Mouse (Mus musculus) limb, embryonic 14.5 days (tissue): ENCODE measurements around the gene Vmn1r119. TPM values are rescaled to one million over a fixed set of nuclear protein-coding genes. Genes with fewer than 3 reads are reported as not detected.
"Not testable (repeated sequence)": the region's sequence is repeated elsewhere in the genome, so short reads cannot be mapped to it uniquely, and the experiment has no call there.

Source experiments
- ATAC-seq: fragments of 200-750 bp; cut with Nextera tagmentation; 2 replicates; pipeline ENCODE4 v1.8.0; 2017; ENCODE audit warnings: low read depth, moderate number of reproducible peaks, moderate TSS enrichment; ENCODE audit not compliant: low FRiP score
- DNase-seq: peaks from one replicate; pipeline ENCODE4 v3.0.0-alpha.2; 2015; ENCODE audit warnings: low spot score
- H3K27ac ChIP-seq: fragments of 300-500 bp; sonication (generic); replicated peaks from 2 replicates; pipeline ENCODE4 v1.5.1; 2014; ENCODE audit warnings: low read depth, mild to moderate bottlenecking, low read length, moderate library complexity, mixed read lengths
- H3K27me3 ChIP-seq: fragments of 300-500 bp; sonication (generic); 2 replicates; pipeline ENCODE4 v1.6.1; 2014; ENCODE audit warnings: low read length, mixed read lengths; ENCODE audit not compliant: control insufficient read depth, insufficient read depth
- H3K36me3 ChIP-seq: fragments of 300-500 bp; sonication (generic); 2 replicates; pipeline ENCODE4 v1.6.1; 2014; ENCODE audit warnings: mild to moderate bottlenecking, low read length, moderate library complexity, mixed read lengths; ENCODE audit not compliant: control insufficient read depth, insufficient read depth
- H3K4me1 ChIP-seq: fragments of 300-500 bp; sonication (generic); 2 replicates; pipeline ENCODE4 v1.6.1; 2014; ENCODE audit warnings: antibody characterized with exemption, low read length, mixed read lengths; ENCODE audit not compliant: control insufficient read depth, insufficient read depth
- H3K4me2 ChIP-seq: fragments of 300-500 bp; sonication (generic); replicated peaks from 2 replicates; pipeline ENCODE4 v1.6.1; 2014; ENCODE audit warnings: low read depth, mild to moderate bottlenecking, low read length, moderate library complexity; ENCODE audit not compliant: severe bottlenecking
- H3K4me3 ChIP-seq: fragments of 300-500 bp; sonication (generic); replicated peaks from 2 replicates; pipeline ENCODE4 v1.5.1; 2014; ENCODE audit warnings: low read length
- H3K9ac ChIP-seq: fragments of 300-500 bp; sonication (generic); 2 replicates; pipeline ENCODE4 v1.6.1; 2014; ENCODE audit warnings: mild to moderate bottlenecking, low read depth, low read length, moderate library complexity; ENCODE audit not compliant: severe bottlenecking
- H3K9me3 ChIP-seq: fragments of 300-500 bp; sonication (generic); 2 replicates; pipeline ENCODE4 v1.6.1; 2016; ENCODE audit warnings: low read length; ENCODE audit not compliant: control insufficient read depth
- WGBS: fragments of 180-500 bp; shearing (Covaris S2); extraction: QIAGEN DNeasy Blood & Tissue Kit; methylation state at CpG from one replicate; pipeline ENCODE4 v1.1.7; 2014; 5-methylcytosine and 5-hydroxymethylcytosine counted together
- polyA plus RNA-seq, 2 experiments: library from polyadenylated mRNA; depleted of rRNA in 1 of 2; stranded (reverse) in 1 of 2; unstranded in 1 of 2; fragments of >200 nt; fragmentation: Nextera tagmentation in 1 of 2; extraction: Ambion mirVana in 1 of 2; gene quantifications; 2 replicates each; pipeline versions ENCODE4 v1.2.1 to v1.2.3; 2012 to 2014

Gene Vmn1r119
- polyA plus RNA-seq (2012; rRNA removed) (not detected in 2 replicates), polyA plus RNA-seq (2014; fragmentation: Nextera tagmentation; extraction: Ambion mirVana) (not detected in 2 replicates)

DNA sequence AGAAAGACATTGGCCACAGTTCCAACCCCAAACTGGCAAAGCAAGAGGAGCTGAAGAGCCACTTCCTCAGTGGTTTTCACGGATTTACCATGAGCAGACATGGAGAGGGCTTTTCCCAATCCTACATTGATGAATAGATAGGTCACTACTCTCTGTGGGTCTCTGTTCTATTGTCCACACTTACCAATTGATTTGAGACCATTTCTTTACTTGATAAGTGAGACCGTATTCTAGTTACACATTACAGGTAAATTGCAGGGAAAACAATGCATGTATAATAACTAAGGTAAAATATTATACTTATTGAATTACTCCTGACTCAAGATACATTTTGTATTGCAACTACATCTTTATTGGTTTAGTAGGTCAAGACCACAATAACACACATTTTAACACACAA lies at the start of gene Vmn1r119:
TSS of gene Vmn1r119 (minus strand) at position 101 of the 400 bp plus-strand sequence.
- not testable (repeated sequence) for H3K4me1 ChIP-seq, H3K36me3 ChIP-seq, H3K4me3 ChIP-seq, H3K4me2 ChIP-seq, ATAC-seq, H3K9ac ChIP-seq, H3K9me3 ChIP-seq, H3K27me3 ChIP-seq, H3K27ac ChIP-seq, DNase-seq
- no CpG with 5 or more reads among the region's 2 CpGs for WGBS

DNA sequence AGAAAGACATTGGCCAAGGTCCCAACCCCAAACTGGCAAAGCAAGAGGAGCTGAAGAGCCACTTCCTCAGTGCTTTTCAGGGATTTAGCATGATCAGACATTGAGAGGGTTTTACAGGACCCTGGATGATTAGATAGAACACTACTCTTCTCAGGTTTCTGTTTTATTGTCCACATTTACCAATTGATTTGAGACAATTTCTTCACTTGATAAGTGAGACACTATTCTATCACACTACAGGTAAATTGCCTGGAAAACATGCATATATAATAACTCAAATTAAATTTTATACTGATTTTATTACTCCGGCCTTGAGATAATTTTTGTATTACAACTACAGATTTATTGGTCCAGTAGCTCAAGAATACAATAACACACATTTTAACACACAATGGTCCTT lies 41.4 kb upstream of the Vmn1r119 start, which contains the start of gene Vmn1r120:
TSS of gene Vmn1r120 (minus strand) at position 101 of the 400 bp plus-strand sequence.
- not testable (repeated sequence) for H3K27me3 ChIP-seq, H3K9ac ChIP-seq, ATAC-seq, H3K36me3 ChIP-seq, H3K9me3 ChIP-seq, H3K4me3 ChIP-seq, H3K27ac ChIP-seq, DNase-seq, H3K4me2 ChIP-seq, H3K4me1 ChIP-seq
- WGBS = 92% methylated on average over 1 of the region's 1 CpGs

Other genes with a start within 250 kb of the Vmn1r119 start
- not detected in 2 replicates for gene Vmn1r112, start 241.3 kb downstream of the Vmn1r119 start, polyA plus RNA-seq (2012; rRNA removed)
- gene Vmn1r112, start 241.3 kb downstream of the Vmn1r119 start, polyA plus RNA-seq (2014; fragmentation: Nextera tagmentation; extraction: Ambion mirVana) = not detected in 2 replicates
- not detected in 2 replicates for gene Vmn1r113, start 225.2 kb downstream of the Vmn1r119 start, polyA plus RNA-seq (2012; rRNA removed)
- gene Vmn1r113, start 225.2 kb downstream of the Vmn1r119 start, polyA plus RNA-seq (2014; fragmentation: Nextera tagmentation; extraction: Ambion mirVana) = not detected in 2 replicates
- gene Vmn1r114, start 200.3 kb downstream of the Vmn1r119 start, polyA plus RNA-seq (2012; rRNA removed) = not detected in 2 replicates
- gene Vmn1r114, start 200.3 kb downstream of the Vmn1r119 start, polyA plus RNA-seq (2014; fragmentation: Nextera tagmentation; extraction: Ambion mirVana) = not detected in 2 replicates
- gene Vmn1r115, start 167.5 kb downstream of the Vmn1r119 start, polyA plus RNA-seq (2012; rRNA removed) = not detected in 2 replicates
- gene Vmn1r115, start 167.5 kb downstream of the Vmn1r119 start, polyA plus RNA-seq (2014; fragmentation: Nextera tagmentation; extraction: Ambion mirVana) = not detected in 2 replicates
- not detected in 2 replicates for gene Vmn1r116, start 140.2 kb downstream of the Vmn1r119 start, polyA plus RNA-seq (2012; rRNA removed)
- not detected in 2 replicates for gene Vmn1r116, start 140.2 kb downstream of the Vmn1r119 start, polyA plus RNA-seq (2014; fragmentation: Nextera tagmentation; extraction: Ambion mirVana)
- not detected in 2 replicates for gene Vmn1r117, start 128.3 kb downstream of the Vmn1r119 start, polyA plus RNA-seq (2012; rRNA removed)
- gene Vmn1r117, start 128.3 kb downstream of the Vmn1r119 start, polyA plus RNA-seq (2014; fragmentation: Nextera tagmentation; extraction: Ambion mirVana) = not detected in 2 replicates
- not detected in 2 replicates for gene Vmn1r118, start 100.1 kb downstream of the Vmn1r119 start, polyA plus RNA-seq (2012; rRNA removed)
- not detected in 2 replicates for gene Vmn1r118, start 100.1 kb downstream of the Vmn1r119 start, polyA plus RNA-seq (2014; fragmentation: Nextera tagmentation; extraction: Ambion mirVana)
- not detected in 2 replicates for gene Vmn1r120, start 41.3 kb upstream of the Vmn1r119 start, polyA plus RNA-seq (2012; rRNA removed)
- gene Vmn1r120, start 41.3 kb upstream of the Vmn1r119 start, polyA plus RNA-seq (2014; fragmentation: Nextera tagmentation; extraction: Ambion mirVana) = not detected in 2 replicates
- gene Vmn1r121, start 86.1 kb upstream of the Vmn1r119 start, polyA plus RNA-seq (2012; rRNA removed) = not detected in 2 replicates
- gene Vmn1r121, start 86.1 kb upstream of the Vmn1r119 start, polyA plus RNA-seq (2014; fragmentation: Nextera tagmentation; extraction: Ambion mirVana) = not detected in 2 replicates
- not detected in 2 replicates for gene Vmn1r122, start 121.7 kb upstream of the Vmn1r119 start, polyA plus RNA-seq (2012; rRNA removed)
- gene Vmn1r122, start 121.7 kb upstream of the Vmn1r119 start, polyA plus RNA-seq (2014; fragmentation: Nextera tagmentation; extraction: Ambion mirVana) = not detected in 2 replicates
- gene Vmn1r123, start 149.7 kb upstream of the Vmn1r119 start, polyA plus RNA-seq (2012; rRNA removed) = not detected in 2 replicates
- gene Vmn1r123, start 149.7 kb upstream of the Vmn1r119 start, polyA plus RNA-seq (2014; fragmentation: Nextera tagmentation; extraction: Ambion mirVana) = not detected in 2 replicates
- not detected in 2 replicates for gene Gm5157, start 178.0 kb upstream of the Vmn1r119 start, polyA plus RNA-seq (2012; rRNA removed)
- gene Gm5157, start 178.0 kb upstream of the Vmn1r119 start, polyA plus RNA-seq (2014; fragmentation: Nextera tagmentation; extraction: Ambion mirVana) = not detected in 2 replicates
- gene Vmn1r124, start 248.2 kb upstream of the Vmn1r119 start, polyA plus RNA-seq (2012; rRNA removed) = not detected in 2 replicates
- gene Vmn1r124, start 248.2 kb upstream of the Vmn1r119 start, polyA plus RNA-seq (2014; fragmentation: Nextera tagmentation; extraction: Ambion mirVana) = not detected in 2 replicates